Mouse (Mus musculus) stomach, postnatal 0 days (tissue): ENCODE results near the gene Fam160b1.

Experiments
- CTCF ChIP-seq: IDR thresholded peaks from 2 replicates; pipeline ENCODE4 v1.5.1; 2016; ENCODE audit warnings: antibody characterized with exemption, low read depth, mild to moderate bottlenecking, moderate library complexity
- EP300 ChIP-seq: optimal IDR thresholded peaks from 2 replicates; pipeline ENCODE3; 2016; ENCODE audit warnings: antibody characterized with exemption

DNA sequence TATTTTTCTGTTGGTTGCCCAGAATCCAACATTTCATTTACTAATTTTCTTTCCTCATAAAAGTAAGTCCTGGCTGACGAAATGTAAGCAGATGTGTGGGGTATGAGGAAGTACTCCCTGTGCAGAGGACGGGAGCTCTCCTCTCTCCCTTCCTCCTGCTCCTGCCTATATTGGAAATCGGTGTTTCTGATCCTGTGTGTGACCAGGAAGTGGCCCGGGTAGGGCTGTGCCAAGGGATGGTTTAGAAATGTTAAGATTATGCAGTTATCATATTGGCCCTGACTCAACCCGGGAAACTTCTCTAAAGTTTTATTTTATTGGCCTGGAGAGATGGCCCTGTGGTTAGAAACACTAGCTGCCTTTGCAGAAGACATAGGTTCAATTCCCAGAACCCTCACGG lies 5.8 kb upstream of the Fam160b1 start:
- TF ChIP-seq CTCF (no peak), EP300 (no peak)
